Mouse (Mus musculus): Measurements from ENCODE around the gene Trmt61a.
A peak's percentile ranks its signal among the peaks of the same experiment; 100 is the strongest.
"Not testable (repeated sequence)": the region's sequence is repeated elsewhere in the genome, so short reads cannot be mapped to it uniquely, and the experiment has no call there.

Gene Trmt61a

GRCm38 (mm10) chr12:111698346-111698913 is 20.5 kb downstream of the Trmt61a start:
- DNase-seq: no peak

GRCm38 (mm10) chr12:111699542-111699941 is 21.6 kb downstream of the Trmt61a start:
- DNase-seq: no peak

DNA sequence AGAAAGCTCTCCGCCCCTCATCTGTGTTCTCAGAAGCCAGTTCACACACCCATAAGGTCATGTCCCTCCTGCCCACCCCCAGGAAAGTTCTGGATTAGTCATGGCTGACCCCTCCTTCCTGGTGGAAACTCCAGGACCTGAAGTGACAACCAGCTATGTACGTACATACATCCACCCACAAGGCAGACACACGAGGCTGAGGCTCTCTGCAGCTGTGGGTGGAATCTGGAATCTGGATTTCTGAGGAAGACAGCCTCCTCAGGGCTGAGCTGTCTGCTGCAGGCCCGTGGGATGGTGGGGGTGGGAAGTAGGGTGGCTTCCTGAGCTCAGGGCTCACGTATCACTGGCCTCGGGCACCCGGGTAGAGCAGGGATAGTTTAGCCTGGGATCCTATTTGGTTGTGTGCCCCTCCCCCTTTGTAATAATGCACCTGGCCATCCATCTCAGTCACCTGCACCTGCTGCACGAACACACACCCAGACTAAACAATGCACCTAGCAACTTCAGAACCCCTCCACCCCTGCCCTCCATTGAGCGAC is 23.1 kb downstream of the Trmt61a start:
- DNase-seq: no peak

- DNase-seq: no peak
Observed at GRCm38 (mm10) chr12:111703301-111703700, 25.4 kb downstream of the Trmt61a start.

DNA sequence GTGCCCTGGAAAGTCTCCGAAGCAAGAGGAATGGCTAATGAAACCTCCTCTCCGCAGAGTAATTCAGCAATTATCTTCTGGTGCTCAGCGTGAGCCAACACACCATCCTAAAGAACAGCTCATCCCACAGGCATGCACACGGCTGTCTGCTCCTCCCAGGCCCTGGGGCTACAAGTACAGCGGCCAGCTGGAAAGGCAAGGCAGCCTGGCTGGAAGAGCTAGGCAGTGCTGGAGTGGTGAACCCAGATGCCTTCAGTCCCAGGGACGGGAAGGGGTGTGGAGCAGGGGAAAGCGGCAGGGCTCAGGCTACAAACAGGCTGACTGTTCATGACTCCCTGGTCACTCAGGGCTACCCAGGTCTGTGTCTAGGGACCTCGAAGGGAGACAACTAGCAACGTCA is 26.7 kb downstream of the Trmt61a start:
- peak; percentile 47 for DNase-seq

- DNase-seq: peak; percentile 86
Observed at GRCm38 (mm10) chr12:111705186-111705973, 27.5 kb downstream of the Trmt61a start.

GRCm38 (mm10) chr12:111708181-111708580 is 30.3 kb downstream of the Trmt61a start:
- DNase-seq: peak; percentile 53

DNA sequence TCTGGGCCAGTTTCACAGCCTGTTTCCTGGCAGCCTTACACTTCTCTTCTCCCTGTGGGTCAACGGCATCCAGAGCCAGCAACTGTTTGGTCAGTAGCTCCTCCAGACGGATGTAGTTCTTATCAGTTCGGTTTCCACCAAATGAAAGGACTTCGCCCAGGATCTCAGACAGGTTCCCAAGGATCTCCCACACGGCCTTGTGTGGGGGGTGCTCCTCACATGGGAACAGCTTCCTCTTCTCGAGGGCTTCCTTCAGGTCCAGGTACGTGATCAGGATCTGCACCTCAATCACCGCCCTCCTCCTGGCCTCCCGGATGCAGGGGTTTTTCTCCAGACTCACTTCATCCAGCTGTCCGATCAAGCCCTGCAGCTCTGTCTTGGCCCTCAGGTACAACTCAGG is 32.2 kb downstream of the Trmt61a start:
- no peak for DNase-seq

DNA sequence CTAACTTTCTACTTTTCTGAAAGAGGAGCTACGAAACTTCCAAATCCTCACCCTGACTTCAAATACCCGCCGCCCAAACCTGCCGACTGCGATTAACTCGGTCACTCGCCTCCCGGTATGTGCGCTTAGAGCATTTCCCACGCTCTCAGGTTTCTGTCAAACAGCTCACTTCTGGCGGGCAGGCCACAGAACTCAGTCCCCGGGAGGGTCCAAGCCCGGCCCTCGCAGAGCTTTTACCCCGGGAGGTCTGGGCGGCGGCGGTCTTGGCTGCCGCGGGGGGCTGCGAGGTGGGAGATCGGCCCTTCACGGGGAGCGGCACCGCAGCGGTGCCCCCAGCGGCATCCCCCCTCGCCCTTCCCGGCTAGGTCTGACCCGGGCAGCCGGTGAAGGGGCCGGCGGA is 34.6 kb downstream of the Trmt61a start:
- no peak for DNase-seq

- DNase-seq: peak; percentile 95
Observed at GRCm38 (mm10) chr12:111713004-111713651, 35.2 kb downstream of the Trmt61a start, which contains the start of the genes Bag5 and Apopt1. TSS of gene Bag5 (minus strand) at chr12:111713257. TSS of gene Apopt1 (plus strand) at chr12:111713261.

- not testable (repeated sequence) for DNase-seq
Observed at GRCm38 (mm10) chr12:111713880-111714279, 36.0 kb downstream of the Trmt61a start.

DNA sequence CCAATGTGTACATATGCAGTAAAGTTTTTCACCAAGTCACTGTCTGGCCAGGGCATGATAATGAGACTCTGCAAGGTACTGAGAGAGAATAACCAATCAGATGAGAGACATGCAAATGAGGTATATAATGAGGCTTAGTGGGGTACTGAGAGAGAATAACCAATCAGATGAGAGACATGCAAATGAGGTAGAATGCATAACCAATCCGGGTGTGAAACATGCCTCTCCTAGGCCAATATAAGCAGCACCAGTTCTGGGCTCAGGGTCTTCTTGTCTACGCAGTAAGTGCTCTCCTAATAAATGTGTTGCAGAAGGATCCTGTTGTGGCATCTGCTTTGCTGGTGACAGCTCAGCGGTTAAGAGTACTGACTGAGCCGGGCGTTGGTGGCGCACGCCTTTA is 38.6 kb downstream of the Trmt61a start:
- DNase-seq: no peak

GRCm38 (mm10) chr12:111718656-111719055 is 40.8 kb downstream of the Trmt61a start:
- no peak for DNase-seq

- no peak for DNase-seq
Observed at GRCm38 (mm10) chr12:111720222-111720621, 42.3 kb downstream of the Trmt61a start.

- peak; percentile 39 for DNase-seq
Observed at GRCm38 (mm10) chr12:111722654-111723053, 44.7 kb downstream of the Trmt61a start.

GRCm38 (mm10) chr12:111724638-111725337 is 46.9 kb downstream of the Trmt61a start:
- DNase-seq: no peak

- DNase-seq: no peak
Observed at GRCm38 (mm10) chr12:111725338-111726121, 47.6 kb downstream of the Trmt61a start.

GRCm38 (mm10) chr12:111726122-111726463 is 48.2 kb downstream of the Trmt61a start:
- DNase-seq: peak; percentile 42

DNA sequence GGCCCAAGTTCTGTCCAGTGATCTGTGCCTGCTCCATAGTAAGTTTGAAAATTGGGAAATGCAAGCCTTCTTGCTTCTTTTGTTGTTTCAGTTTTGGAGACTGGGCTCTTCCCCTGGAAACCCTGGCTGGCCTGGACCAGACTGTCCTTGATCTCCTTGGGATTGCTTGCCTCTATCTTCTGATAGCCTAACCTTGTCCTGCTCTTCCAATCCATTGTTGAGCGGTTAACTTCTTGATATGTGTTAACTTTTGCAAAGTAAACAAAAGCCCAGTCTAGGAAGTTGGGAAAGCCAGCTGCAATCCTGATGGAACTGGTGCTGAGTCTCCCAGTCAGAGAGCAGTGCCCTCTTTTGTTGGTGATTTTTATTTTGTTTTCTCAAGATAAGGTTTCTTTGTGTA is 50.1 kb downstream of the Trmt61a start:
- no peak for DNase-seq

DNA sequence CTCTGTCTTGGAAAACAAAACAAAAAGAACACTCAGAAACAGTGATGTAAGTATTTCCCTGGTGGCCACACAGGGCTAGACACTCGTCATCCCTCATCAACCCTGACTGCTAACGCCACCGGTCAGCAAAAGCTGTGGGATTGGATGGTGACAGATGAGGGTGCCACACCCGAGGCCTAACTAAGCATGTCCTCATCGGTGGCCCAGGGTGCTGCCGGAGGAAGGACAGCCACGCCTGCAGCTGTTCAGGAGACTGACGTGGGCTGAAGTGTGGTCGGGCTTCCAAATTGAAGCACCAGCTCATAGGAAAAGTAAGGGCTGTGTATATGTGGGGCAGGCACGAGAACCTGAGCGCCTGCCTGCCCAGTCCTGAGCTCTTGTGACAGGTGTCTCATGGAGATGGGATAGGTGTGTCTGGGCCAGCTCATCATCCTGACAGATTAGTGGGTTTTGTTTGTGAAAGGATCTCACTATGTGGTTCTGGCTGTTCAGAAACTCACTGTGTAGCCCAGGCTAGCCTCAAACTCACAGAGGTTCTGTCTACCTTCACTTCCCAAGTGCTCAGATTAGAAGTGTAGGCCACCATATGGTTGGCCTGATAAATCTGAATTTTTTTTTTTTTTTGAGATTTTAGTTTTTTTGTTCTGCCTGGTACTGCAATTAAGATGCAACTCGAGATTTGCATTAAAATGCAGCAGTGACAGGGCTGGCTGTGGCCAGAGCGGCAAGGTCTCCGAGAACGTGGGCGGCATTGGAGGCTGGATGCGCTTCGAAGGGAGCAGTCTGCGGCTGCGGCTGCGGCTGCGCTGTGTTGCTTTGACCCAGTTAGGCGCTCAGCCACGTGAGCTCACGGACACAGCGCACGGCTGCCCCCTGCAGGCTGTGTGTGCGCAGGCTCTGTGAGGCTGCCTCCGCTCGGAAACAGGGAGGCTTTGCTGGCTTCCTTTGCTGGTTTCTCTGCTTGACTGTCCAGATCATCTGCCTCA is 54.2 kb downstream of the Trmt61a start:
- DNase-seq: peak; percentile 92

GRCm38 (mm10) chr12:111732921-111733320 is 55.0 kb downstream of the Trmt61a start:
- no peak for DNase-seq

Data from kidney, postnatal 14 days (tissue).